Mouse (Mus musculus): ENCODE data around the gene Ttc23l.

DNA sequence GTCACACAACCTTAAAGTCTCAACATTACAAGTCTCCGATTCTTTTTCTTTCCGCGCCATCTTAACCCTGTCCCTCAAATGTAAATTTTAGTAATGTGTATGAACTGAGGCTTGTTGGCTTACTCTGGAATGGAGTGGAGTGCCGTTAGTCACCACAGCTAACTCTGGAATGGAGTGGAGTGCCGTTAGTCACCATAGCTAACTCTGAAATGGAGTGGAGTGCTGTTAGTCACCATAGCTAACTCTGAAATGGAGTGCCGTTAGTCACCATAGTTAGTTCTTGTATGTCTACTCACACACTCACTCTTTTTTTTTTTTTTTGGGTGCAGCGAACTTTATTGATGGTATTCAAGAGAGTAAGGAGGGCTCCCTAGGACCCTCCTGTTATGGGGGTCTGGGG, 1.5 kb upstream of the Ttc23l start:
- TF ChIP-seq CTCF (IDR thresholded peaks at IDR 0.05; ENCODE audit: low read depth) (no peak), EP300 (IDR thresholded peaks at IDR 0.05; ENCODE audit: low read depth) (no peak)
